Mouse (Mus musculus) left cerebral cortex, postnatal 14 days (tissue): ENCODE measurements at regions not wholly inside any gene's neighbourhood (a gene's known extent, or its start where the extent isn't known, plus 50 kb on each side); places are given as distances from the start of the nearest gene placed in this dataset.
A peak's percentile ranks its signal among the peaks of the same experiment; 100 is the strongest.

ENCODE experiments used
- DNase-seq, 2 experiments: peaks; one replicate each; pipeline ENCODE4 v3.0.0; 2021 to 2022; ENCODE audit warnings: low spot score in 2 of 2, mixed read lengths in 1 of 2
- intact Hi-C: fragments of 180-260 bp; cut with DNase I; formaldehyde crosslinking; loops from one replicate; pipeline ENCODE4 v1.15.1; 2025

GRCm38 (mm10) chr7:119252742-119253141, 68.3 kb upstream of the Gpr139 start:
- no peak for DNase-seq
- intact Hi-C loops, result no loop called here

GRCm38 (mm10) chr7:119251679-119252078, 67.3 kb upstream of the Gpr139 start:
- DNase-seq, result no peak
- intact Hi-C loops, result no loop called here

- DNase-seq, result no peak
- intact Hi-C loops, result no loop called here
Measured at GRCm38 (mm10) chr7:119250381-119250780, 66.0 kb upstream of the Gpr139 start.

- DNase-seq, result peak; percentile 7 to 45
- intact Hi-C loops, result no loop called here
Measured at GRCm38 (mm10) chr7:119244785-119245184, 60.4 kb upstream of the Gpr139 start.

- intact Hi-C loops, result no loop called here
- DNase-seq, result no peak
Measured at GRCm38 (mm10) chr7:119236343-119236742, 51.9 kb upstream of the Gpr139 start.
